Mouse (Mus musculus) megakaryocyte, embryonic 14.5 days (primary cell): ENCODE results near the gene Dars.

ENCODE experiments used
- FLI1 ChIP-seq: IDR thresholded peaks from 2 replicates; pipeline ENCODE4 v1.6.1; 2012; ENCODE audit warnings: low read length, inconsistent platforms, mixed read lengths
- GATA1 ChIP-seq: IDR thresholded peaks from 3 replicates; pipeline ENCODE4 v1.6.1; 2012; ENCODE audit warnings: mixed read lengths, low read length, inconsistent platforms, borderline replicate concordance

DNA sequence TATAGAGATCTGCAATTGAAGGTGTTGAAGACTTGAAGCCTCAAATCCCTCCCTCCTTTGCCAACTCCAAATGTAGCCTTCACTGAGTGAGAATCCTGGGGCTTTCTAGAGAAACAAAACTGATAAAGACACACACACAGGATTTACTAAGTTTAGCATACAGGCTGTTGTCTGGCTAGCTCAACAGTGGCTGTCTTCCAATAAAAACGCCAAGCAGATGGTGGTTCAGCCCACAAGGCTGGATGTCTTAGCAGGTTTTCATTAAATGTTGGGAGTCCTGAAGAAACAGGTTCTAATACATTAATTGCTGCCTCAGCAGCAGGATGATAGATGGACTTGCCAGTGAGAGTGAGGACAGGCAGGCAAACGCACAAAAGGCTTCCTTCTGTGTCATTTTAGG lies 56.6 kb downstream of the Dars start:
- no peak for TF ChIP-seq GATA1
- TF ChIP-seq FLI1 = no peak
